Mouse (Mus musculus): ENCODE results near the gene Med15. TPM values are rescaled to one million over a fixed set of nuclear protein-coding genes. Genes with fewer than 3 reads are reported as not detected.

Med15 gene
- polyA plus RNA-seq, 1 experiment from 2014 or later: 35.2 TPM

DNA sequence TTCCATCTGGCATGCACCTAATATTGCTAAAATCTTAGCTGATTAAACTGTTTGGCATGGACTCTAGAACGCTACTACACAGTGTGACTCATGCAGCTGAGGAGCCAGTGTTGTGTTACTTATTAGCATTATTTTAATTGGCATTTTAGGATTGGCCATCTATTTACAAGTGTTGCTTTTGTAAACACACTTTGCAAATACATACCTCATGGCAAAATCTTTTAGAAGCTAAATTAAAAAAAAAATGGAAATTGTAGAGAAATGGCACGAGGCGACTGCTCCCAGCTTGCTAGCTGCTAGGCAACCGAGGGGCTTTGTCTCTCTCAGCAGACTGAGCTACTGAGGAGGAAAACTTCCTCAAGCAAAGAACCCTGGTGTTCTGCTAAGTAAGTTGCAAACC lies 127.8 kb downstream of the Med15 start:
- ATAC-seq (ENCODE audit: low read depth): no peak
- H3K4me2 ChIP-seq (ENCODE audit: low read depth, low read length): no peak overlapping the region

More for the DNA sequence above, 127.8 kb downstream of the Med15 start:
- Histone ChIP-seq H3K4me3 (ENCODE audit: low read depth, low read length) (no peak overlapping the region), H3K9me3 (ENCODE audit: control insufficient read depth, low read length) (no peaks in the 10 kb centered on the region), H3K9ac (ENCODE audit: low read depth, low read length) (no peak overlapping the region), H3K4me1 (ENCODE audit: control insufficient read depth, insufficient read depth, low read length) (no peaks in the 10 kb centered on the region), H3K27me3 (replicated peaks; ENCODE audit: control insufficient read depth, insufficient read depth, low read length) (no peaks in the 10 kb centered on the region), H3K36me3 (ENCODE audit: control insufficient read depth, insufficient read depth, low read length) (no peaks in the 10 kb centered on the region), H3K27ac (replicated peaks; ENCODE audit: low read depth, low read length) (no peak overlapping the region)
- DNase-seq (ENCODE audit: low spot score): no peak
- WGBS: 61% methylated on average over 4 of the region's 4 CpGs

Other genes starting within 250 kb of the Med15 start
- gene Aifm3, start 243.3 kb downstream of the Med15 start, polyA plus RNA-seq (2014; fragmentation: Nextera tagmentation; extraction: Ambion mirVana): 2.4 and 4.9 TPM in 2 replicates
- 70.4 and 77.2 TPM in 2 replicates for gene Lztr1, start 224.2 kb downstream of the Med15 start, polyA plus RNA-seq (2014; fragmentation: Nextera tagmentation; extraction: Ambion mirVana)
- gene Thap7, start 201.8 kb downstream of the Med15 start, polyA plus RNA-seq (2014; fragmentation: Nextera tagmentation; extraction: Ambion mirVana): 50.9 and 54.9 TPM in 2 replicates
- gene Lrrc74b, start 171.6 kb downstream of the Med15 start, polyA plus RNA-seq (2014; fragmentation: Nextera tagmentation; extraction: Ambion mirVana): 0.69 and 1.8 TPM in 2 replicates
- 0.84 and 1.5 TPM in 2 replicates for gene P2rx6, start 171.0 kb downstream of the Med15 start, polyA plus RNA-seq (2014; fragmentation: Nextera tagmentation; extraction: Ambion mirVana)
- gene Slc7a4, start 149.7 kb downstream of the Med15 start, polyA plus RNA-seq (2014; fragmentation: Nextera tagmentation; extraction: Ambion mirVana): 6.1 and 9.5 TPM in 2 replicates
- 27.9 and 33.6 TPM in 2 replicates for gene Smpd4, start 113.5 kb downstream of the Med15 start, polyA plus RNA-seq (2014; fragmentation: Nextera tagmentation; extraction: Ambion mirVana)
- 7.9 and 8.1 TPM in 2 replicates for gene Ccdc74a, start 86.4 kb downstream of the Med15 start, polyA plus RNA-seq (2014; fragmentation: Nextera tagmentation; extraction: Ambion mirVana)
- 77.1 and 90.9 TPM in 2 replicates for gene Klhl22, start 26.7 kb upstream of the Med15 start, polyA plus RNA-seq (2014; fragmentation: Nextera tagmentation; extraction: Ambion mirVana)
- gene Scarf2, start 64.4 kb upstream of the Med15 start, polyA plus RNA-seq (2014; fragmentation: Nextera tagmentation; extraction: Ambion mirVana): 34.5 and 35.8 TPM in 2 replicates
- 0.26 and 0.46 TPM in 2 replicates for gene B830017H08Rik, start 100.2 kb upstream of the Med15 start, polyA plus RNA-seq (2014; fragmentation: Nextera tagmentation; extraction: Ambion mirVana)
- gene Car15, start 105.5 kb upstream of the Med15 start, polyA plus RNA-seq (2014; fragmentation: Nextera tagmentation; extraction: Ambion mirVana): 2.4 and 3.0 TPM in 2 replicates
- gene Gm20518, start 158.8 kb upstream of the Med15 start, polyA plus RNA-seq (2014; fragmentation: Nextera tagmentation; extraction: Ambion mirVana): 0.12 and 0.19 TPM in 2 replicates
- not detected in 2 replicates for gene Tssk1, start 161.3 kb upstream of the Med15 start, polyA plus RNA-seq (2014; fragmentation: Nextera tagmentation; extraction: Ambion mirVana)
- 81.9 and 86.8 TPM in 2 replicates for gene Dgcr2, start 165.7 kb upstream of the Med15 start, polyA plus RNA-seq (2014; fragmentation: Nextera tagmentation; extraction: Ambion mirVana)
- 0.13 TPM in 1 of 2 replicates, not detected in the other for gene Tssk2, start 165.7 kb upstream of the Med15 start, polyA plus RNA-seq (2014; fragmentation: Nextera tagmentation; extraction: Ambion mirVana)
- gene Ess2, start 178.5 kb upstream of the Med15 start, polyA plus RNA-seq (2014; fragmentation: Nextera tagmentation; extraction: Ambion mirVana): 26.2 and 28.7 TPM in 2 replicates
- gene Gsc2, start 182.2 kb upstream of the Med15 start, polyA plus RNA-seq (2014; fragmentation: Nextera tagmentation; extraction: Ambion mirVana): not detected in 2 replicates
- gene Slc25a1, start 195.3 kb upstream of the Med15 start, polyA plus RNA-seq (2014; fragmentation: Nextera tagmentation; extraction: Ambion mirVana): 56.6 and 60.3 TPM in 2 replicates
- gene Vpreb2, start 247.5 kb upstream of the Med15 start, polyA plus RNA-seq (2014; fragmentation: Nextera tagmentation; extraction: Ambion mirVana): 0.31 TPM in 1 of 2 replicates, not detected in the other